Mouse (Mus musculus) myocyte (in vitro differentiated cells): ENCODE results near the gene Nccrp1. TPM values are rescaled to one million over a fixed set of nuclear protein-coding genes. Genes with fewer than 3 reads are reported as not detected.

Experiments used
- H3K27me3 ChIP-seq: one replicate; pipeline ENCODE4 v1.6.1; 2011; ENCODE audit not compliant: control insufficient read depth, insufficient read depth, insufficient read length
- H3K36me3 ChIP-seq: one replicate; pipeline ENCODE4 v1.6.1; 2011; ENCODE audit not compliant: control insufficient read depth, insufficient read depth
- H3K4me2 ChIP-seq: one replicate; pipeline ENCODE4 v1.6.1; 2011; ENCODE audit warnings: low read depth, control low read depth
- H3K4me3 ChIP-seq: one replicate; pipeline ENCODE4 v1.5.1; 2011; ENCODE audit warnings: mild to moderate bottlenecking, control low read depth, moderate library complexity
- H3K79me2 ChIP-seq: one replicate; pipeline ENCODE4 v1.6.1; 2011; ENCODE audit not compliant: control insufficient read depth, insufficient read depth
- H3ac ChIP-seq: one replicate; pipeline ENCODE4 v1.6.1; 2011; ENCODE audit not compliant: control insufficient read depth, insufficient read length
- CEBPB ChIP-seq: IDR thresholded peaks from 2 replicates; pipeline ENCODE4 v1.6.1; 2011; ENCODE audit warnings: mild to moderate bottlenecking, moderate library complexity; ENCODE audit not compliant: poor library complexity, insufficient read depth, severe bottlenecking
- E2F4 ChIP-seq: IDR thresholded peaks from one replicate; pipeline ENCODE4 v1.6.1; 2011; ENCODE audit warnings: mild to moderate bottlenecking, control low read depth, moderate library complexity; ENCODE audit not compliant: insufficient read depth
- MAX ChIP-seq: IDR thresholded peaks from one replicate; pipeline ENCODE4 v1.6.1; 2011; ENCODE audit warnings: low read depth, mild to moderate bottlenecking, control low read depth
- MYOD1 ChIP-seq, 3 experiments: IDR thresholded peaks; one replicate each; pipeline ENCODE4 v1.6.1; 2011; ENCODE audit warnings: control low read depth in 2 of 3, low read depth in 2 of 3, mild to moderate bottlenecking in 2 of 3, moderate library complexity in 1 of 3; ENCODE audit not compliant: insufficient read length in 2 of 3, control insufficient read depth in 1 of 3
- MYOG ChIP-seq, 3 experiments: IDR thresholded peaks; one replicate each; pipeline ENCODE4 v1.6.1; 2011; ENCODE audit warnings: control low read depth in 2 of 3, low read depth in 2 of 3, mild to moderate bottlenecking in 2 of 3; ENCODE audit not compliant: insufficient read length in 2 of 3, control insufficient read depth in 1 of 3, insufficient read depth in 1 of 3
- POLR2A ChIP-seq: IDR thresholded peaks from one replicate; pipeline ENCODE4 v1.6.1; 2011; ENCODE audit warnings: low read depth, mild to moderate bottlenecking, control low read depth, moderate library complexity; ENCODE audit not compliant: insufficient read length
- POLR2AphosphoS2 ChIP-seq: IDR thresholded peaks from one replicate; pipeline ENCODE4 v1.6.1; 2011; ENCODE audit warnings: low read depth, control low read depth; ENCODE audit not compliant: insufficient read length
- REST ChIP-seq: IDR thresholded peaks from one replicate; pipeline ENCODE4 v1.6.1; 2011; ENCODE audit warnings: mild to moderate bottlenecking, control low read depth, moderate library complexity; ENCODE audit not compliant: insufficient read depth, insufficient read length
- SRF ChIP-seq: IDR thresholded peaks from one replicate; pipeline ENCODE4 v1.6.1; 2011; ENCODE audit warnings: low read depth; ENCODE audit not compliant: control insufficient read depth, insufficient read length
- TCF12 ChIP-seq: IDR thresholded peaks from one replicate; pipeline ENCODE4 v1.6.1; 2011; ENCODE audit warnings: mild to moderate bottlenecking, control low read depth; ENCODE audit not compliant: poor library complexity, insufficient read depth, severe bottlenecking
- TCF3 ChIP-seq: IDR thresholded peaks from one replicate; pipeline ENCODE4 v1.6.1; 2011; ENCODE audit warnings: low read depth, control low read depth; ENCODE audit not compliant: insufficient read length
- USF1 ChIP-seq: IDR thresholded peaks from one replicate; pipeline ENCODE4 v1.6.1; 2011; ENCODE audit warnings: low read depth, mild to moderate bottlenecking, control low read depth, moderate library complexity
- polyA plus RNA-seq: library from polyadenylated mRNA; unstranded; fragments of >200 nt; fragmentation: generic; extraction: Trizol; gene quantifications from one replicate; pipeline ENCODE4 v1.2.1, GENCODE M21; 2012; ENCODE audit warnings: missing spikeins

Gene Nccrp1
- polyA plus RNA-seq, 1 experiment, result 0.07 TPM

DNA sequence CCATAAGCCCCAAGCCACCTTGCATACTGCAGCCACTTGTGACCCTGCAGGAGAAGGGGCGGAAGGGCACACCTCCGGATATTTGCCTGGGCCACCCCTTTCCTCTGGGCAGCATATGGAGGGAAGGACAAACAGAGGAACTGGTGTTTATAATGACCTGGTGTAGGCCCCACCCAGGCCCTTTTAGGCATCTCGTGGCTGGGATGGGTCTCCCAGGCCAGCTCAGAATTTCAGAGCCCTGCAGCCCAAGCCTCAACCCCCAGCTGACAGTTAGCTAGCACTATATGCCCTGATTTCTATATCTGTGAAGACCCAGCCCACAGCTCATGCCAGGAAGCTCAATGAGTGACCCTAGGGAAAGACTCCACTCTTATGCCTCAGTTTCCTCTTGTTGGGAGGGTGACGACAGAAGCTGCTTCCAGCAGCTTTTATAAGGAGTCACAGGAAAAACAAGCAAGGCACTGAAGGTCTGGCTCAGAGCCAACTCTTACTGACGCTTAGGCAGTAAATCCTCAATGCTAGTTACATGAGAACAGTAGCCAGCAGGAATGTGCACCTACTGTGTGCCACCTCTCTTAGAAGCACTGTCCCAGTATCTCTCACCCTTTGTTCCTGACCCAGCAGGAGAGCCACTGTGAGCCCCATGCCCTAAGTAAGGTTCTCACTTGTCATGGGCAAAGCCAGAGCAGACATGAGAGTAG is 24.1 kb upstream of the Nccrp1 start:
- no peaks in the 10 kb centered on the region for H3K36me3 ChIP-seq
- peaks cover 26% of the 10 kb centered on the region for H3K79me2 ChIP-seq
- H3ac ChIP-seq, result no peak overlapping the region
- H3K4me2 ChIP-seq, result no peak overlapping the region
- H3K27me3 ChIP-seq, result no peaks in the 10 kb centered on the region
- TF ChIP-seq MAX, result no peak
- no peak for TF ChIP-seq MYOD1 (IDR thresholded peaks at IDR 0.05; ENCODE audit: control insufficient read depth in 1 of 3, insufficient read length in 2 of 3, low read depth in 2 of 3)
- TF ChIP-seq POLR2A, result no peak
- TF ChIP-seq REST, result no peak
- no peak for TF ChIP-seq USF1
- no peak for TF ChIP-seq E2F4
- TF ChIP-seq MYOG (IDR thresholded peaks at IDR 0.05; ENCODE audit: control insufficient read depth in 1 of 3, insufficient read depth in 1 of 3, insufficient read length in 2 of 3, low read depth in 2 of 3), result no peak
- no peak for TF ChIP-seq SRF
- no peak for TF ChIP-seq CEBPB
- TF ChIP-seq POLR2AphosphoS2, result no peak
- no peak for TF ChIP-seq TCF3
- TF ChIP-seq TCF12, result no peak
- no peak overlapping the region for H3K4me3 ChIP-seq

- peaks cover 22% of the 10 kb centered on the region for H3K79me2 ChIP-seq
- H3ac ChIP-seq, result no peak overlapping the region
- no peak overlapping the region for H3K4me2 ChIP-seq
- no peaks in the 10 kb centered on the region for H3K27me3 ChIP-seq
- no peak for TF ChIP-seq MAX
- TF ChIP-seq MYOG (IDR thresholded peaks at IDR 0.05; ENCODE audit: control insufficient read depth in 1 of 3, insufficient read depth in 1 of 3, insufficient read length in 2 of 3, low read depth in 2 of 3), result peak in 1 of 3 experiments; percentile 47
- peak in 2 of 3 experiments; percentile 44 to 61 for TF ChIP-seq MYOD1 (IDR thresholded peaks at IDR 0.05; ENCODE audit: control insufficient read depth in 1 of 3, insufficient read length in 2 of 3, low read depth in 2 of 3)
- H3K4me3 ChIP-seq, result no peak overlapping the region
- H3K36me3 ChIP-seq, result no peaks in the 10 kb centered on the region
These were observed 23.4 kb upstream of the Nccrp1 start for GRCm38 (mm10) chr7:28570291-28570981.

DNA sequence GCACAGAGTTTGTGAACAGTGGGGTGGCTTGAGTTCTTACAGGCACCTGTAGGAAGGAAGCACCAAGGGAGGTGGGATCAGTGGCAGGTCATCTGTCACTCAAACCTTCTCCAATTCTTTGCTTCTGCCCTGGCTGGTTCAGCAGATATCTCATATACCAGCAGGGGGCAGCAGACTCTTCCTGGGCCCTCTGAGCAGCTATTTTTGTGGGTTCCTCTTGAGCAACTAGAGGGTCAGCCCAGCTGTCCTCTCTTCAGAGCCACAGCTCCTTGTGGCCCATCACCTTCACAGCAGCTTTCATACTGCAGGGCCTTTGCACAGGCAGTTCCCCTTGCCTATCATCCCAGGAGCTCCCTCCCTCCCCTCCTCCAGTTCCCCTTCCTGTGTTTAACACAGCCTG is 21.2 kb upstream of the Nccrp1 start:
- no peaks in the 10 kb centered on the region for H3K36me3 ChIP-seq
- H3K4me2 ChIP-seq, result no peak overlapping the region
- no peak for TF ChIP-seq TCF12
- peak; percentile 19 to 76 (median 28) for TF ChIP-seq MYOG (IDR thresholded peaks at IDR 0.05; ENCODE audit: control insufficient read depth in 1 of 3, insufficient read depth in 1 of 3, insufficient read length in 2 of 3, low read depth in 2 of 3)
- TF ChIP-seq MYOD1 (IDR thresholded peaks at IDR 0.05; ENCODE audit: control insufficient read depth in 1 of 3, insufficient read length in 2 of 3, low read depth in 2 of 3), result peak in 2 of 3 experiments; percentile 18 to 52
- H3K27me3 ChIP-seq, result no peaks in the 10 kb centered on the region
- H3ac ChIP-seq, result no peak overlapping the region
- peaks cover 2% of the 10 kb centered on the region for H3K79me2 ChIP-seq
- H3K4me3 ChIP-seq, result no peak overlapping the region

DNA sequence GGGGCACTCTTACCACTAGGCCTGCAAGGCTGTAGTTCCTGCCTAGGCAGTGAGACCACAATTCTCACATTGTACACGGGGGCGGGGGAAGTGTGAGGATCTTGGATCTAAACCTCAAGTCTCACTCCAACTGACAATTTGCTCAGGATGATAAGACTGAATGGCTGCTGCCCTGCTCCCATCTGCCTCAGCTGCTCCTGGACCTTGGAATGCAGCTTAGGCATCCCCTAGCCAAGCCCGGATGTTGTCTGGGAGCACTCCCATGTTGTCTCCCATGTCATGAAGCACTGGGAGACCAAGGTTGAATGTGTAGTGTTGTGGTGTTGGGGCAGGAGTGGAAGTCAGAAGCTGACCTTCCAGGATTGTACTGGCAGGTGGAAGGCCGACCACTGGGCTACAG is 20.5 kb upstream of the Nccrp1 start:
- Histone ChIP-seq H3K4me3 (no peak overlapping the region), H3K36me3 (no peaks in the 10 kb centered on the region), H3K4me2 (no peak overlapping the region), H3ac (no peak overlapping the region), H3K79me2 (no peaks in the 10 kb centered on the region), H3K27me3 (no peaks in the 10 kb centered on the region)
- peak in 2 of 3 experiments; percentile 56 to 64 for TF ChIP-seq MYOD1 (IDR thresholded peaks at IDR 0.05; ENCODE audit: control insufficient read depth in 1 of 3, insufficient read length in 2 of 3, low read depth in 2 of 3)
- TF ChIP-seq MYOG (IDR thresholded peaks at IDR 0.05; ENCODE audit: control insufficient read depth in 1 of 3, insufficient read depth in 1 of 3, insufficient read length in 2 of 3, low read depth in 2 of 3), result peak; percentile 7 to 80 (median 48)
- TF ChIP-seq TCF3, result no peak
- no peak for TF ChIP-seq POLR2AphosphoS2

DNA sequence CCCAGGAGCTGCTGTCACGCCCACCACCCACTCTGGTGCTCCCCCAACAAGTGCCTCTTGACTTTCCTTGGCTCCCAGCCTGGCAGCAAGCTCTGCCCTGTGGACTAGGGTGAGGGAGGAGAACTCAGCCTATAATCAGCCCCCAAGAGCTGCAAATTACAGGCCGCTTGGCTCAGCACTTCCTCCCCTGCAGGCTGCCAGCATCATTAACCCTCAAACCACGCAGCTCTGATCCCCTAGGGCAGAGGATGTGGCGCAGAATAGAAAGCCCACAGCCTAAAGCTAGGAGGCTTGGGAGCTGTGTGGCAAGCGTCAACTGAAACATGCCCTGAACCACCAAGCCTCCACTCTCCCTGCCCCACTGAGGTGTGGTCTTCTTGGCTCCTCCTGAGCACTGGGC is 18.4 kb upstream of the Nccrp1 start:
- Histone ChIP-seq H3K79me2 (no peaks in the 10 kb centered on the region), H3K36me3 (no peaks in the 10 kb centered on the region), H3K4me2 (no peak overlapping the region), H3K27me3 (no peaks in the 10 kb centered on the region), H3ac (no peak overlapping the region), H3K4me3 (no peak overlapping the region)
- TF ChIP-seq MYOD1 (IDR thresholded peaks at IDR 0.05; ENCODE audit: control insufficient read depth in 1 of 3, insufficient read length in 2 of 3, low read depth in 2 of 3) (no peak), REST (no peak), CEBPB (no peak), POLR2AphosphoS2 (no peak), POLR2A (no peak), TCF12 (no peak), SRF (no peak), TCF3 (no peak), MAX (no peak)
